Mouse (Mus musculus) testis, adult 2 months (tissue): ENCODE data around the gene Adprh.

Experiments used
- CTCF ChIP-seq: fragments of 200-500 bp; IDR thresholded peaks from 2 replicates; pipeline ENCODE4 v1.5.1; 2012; ENCODE audit warnings: low read depth, mild to moderate bottlenecking, inconsistent platforms, low read length, moderate library complexity; ENCODE audit not compliant: control insufficient read depth, insufficient read depth, insufficient replicate concordance
- POLR2A ChIP-seq: fragments of 200-500 bp; IDR thresholded peaks from 2 replicates; pipeline ENCODE4 v1.6.1; 2012; ENCODE audit warnings: low read depth, mild to moderate bottlenecking, inconsistent platforms, low read length, moderate library complexity; ENCODE audit not compliant: control insufficient read depth

DNA sequence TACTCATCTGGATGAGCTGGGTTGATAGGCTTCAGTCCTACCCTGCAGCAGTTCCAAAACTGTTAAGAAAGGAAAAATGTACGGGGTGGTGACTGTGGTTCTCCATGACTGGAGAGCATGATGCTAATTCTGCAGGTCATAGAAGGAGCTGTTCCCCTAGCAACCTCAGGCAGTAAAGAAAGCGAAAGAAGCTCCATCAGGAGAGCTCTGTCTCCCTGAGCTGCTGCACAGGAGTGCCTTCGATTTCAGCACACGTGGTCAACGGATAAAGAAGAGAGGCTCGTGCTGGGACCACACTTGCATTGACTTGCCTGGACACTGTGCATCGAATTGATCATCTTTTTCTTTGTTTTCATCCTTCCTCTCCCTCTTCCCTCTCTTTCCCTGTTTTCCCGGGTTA lies 10.3 kb downstream of the Adprh start:
- TF ChIP-seq CTCF (no peak), POLR2A (no peak)
